Mouse (Mus musculus): ENCODE measurements around the gene Cryl1.

Cryl1 gene

GRCm38 (mm10) chr14:57372348-57373102, 25.8 kb downstream of the Cryl1 start:
- DNase-seq (ENCODE audit: inconsistent ontology term) = peak; percentile 67

DNA sequence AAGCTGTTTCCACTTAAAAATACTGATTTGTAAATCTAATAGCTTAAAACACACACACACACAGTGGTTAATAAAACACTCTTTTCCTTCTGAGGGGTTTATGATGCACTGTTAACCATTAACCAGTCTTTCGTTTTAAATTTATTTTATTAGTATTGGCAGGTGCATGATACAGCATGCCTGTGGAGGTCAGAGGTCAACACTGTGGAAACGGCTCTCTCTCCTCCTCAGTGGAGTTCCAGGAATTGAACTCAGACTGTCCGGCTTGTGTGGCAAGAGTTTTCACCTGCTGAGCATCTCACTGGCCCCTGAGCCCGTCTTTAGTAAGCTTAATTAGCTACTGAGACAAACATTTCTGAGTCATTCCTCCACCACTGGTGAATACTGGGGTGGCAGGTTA, 31.0 kb downstream of the Cryl1 start:
- no peak for DNase-seq (ENCODE audit: inconsistent ontology term)

DNA sequence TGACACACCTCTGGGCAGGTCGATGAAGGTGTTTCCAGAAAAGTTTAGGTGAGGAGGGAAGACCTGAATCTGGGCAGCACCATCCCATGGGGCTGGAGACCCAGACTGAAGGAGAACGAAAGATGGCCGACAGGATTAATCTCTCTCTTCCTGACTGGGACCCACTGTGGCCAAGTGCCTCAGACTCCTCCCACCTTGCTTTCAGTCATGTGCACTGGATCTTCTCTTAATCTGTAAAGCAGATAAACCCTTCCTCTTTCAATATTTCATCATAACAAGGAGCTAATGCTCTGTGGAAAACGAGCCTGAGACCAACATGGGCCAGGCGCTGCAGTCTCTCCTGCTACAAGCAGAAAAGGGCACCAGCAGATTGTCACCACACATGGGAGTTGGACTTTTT, 31.6 kb downstream of the Cryl1 start:
- no peak for DNase-seq (ENCODE audit: inconsistent ontology term)

DNA sequence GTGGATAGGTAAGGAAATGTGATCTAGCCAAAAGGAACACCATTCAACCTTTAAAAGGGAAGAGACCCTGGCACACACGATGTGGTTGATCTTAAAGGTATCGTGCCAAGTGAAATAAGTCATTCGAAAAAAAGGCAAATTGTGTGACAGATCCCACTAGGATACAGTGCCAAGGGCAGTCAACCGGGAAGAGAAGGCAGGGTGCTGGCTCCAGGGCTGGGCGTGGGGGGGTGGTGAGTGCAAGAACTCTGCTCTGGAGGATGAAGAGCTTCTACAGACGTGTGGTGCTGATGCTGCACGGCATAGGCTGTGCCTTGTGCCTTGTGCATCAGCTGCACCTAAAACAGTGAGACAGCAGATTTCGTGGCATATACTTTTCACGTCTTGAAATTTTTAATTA, 33.0 kb downstream of the Cryl1 start:
- no peak for DNase-seq (ENCODE audit: inconsistent ontology term)

GRCm38 (mm10) chr14:57363833-57364232, 34.5 kb downstream of the Cryl1 start:
- DNase-seq (ENCODE audit: inconsistent ontology term) = no peak

DNA sequence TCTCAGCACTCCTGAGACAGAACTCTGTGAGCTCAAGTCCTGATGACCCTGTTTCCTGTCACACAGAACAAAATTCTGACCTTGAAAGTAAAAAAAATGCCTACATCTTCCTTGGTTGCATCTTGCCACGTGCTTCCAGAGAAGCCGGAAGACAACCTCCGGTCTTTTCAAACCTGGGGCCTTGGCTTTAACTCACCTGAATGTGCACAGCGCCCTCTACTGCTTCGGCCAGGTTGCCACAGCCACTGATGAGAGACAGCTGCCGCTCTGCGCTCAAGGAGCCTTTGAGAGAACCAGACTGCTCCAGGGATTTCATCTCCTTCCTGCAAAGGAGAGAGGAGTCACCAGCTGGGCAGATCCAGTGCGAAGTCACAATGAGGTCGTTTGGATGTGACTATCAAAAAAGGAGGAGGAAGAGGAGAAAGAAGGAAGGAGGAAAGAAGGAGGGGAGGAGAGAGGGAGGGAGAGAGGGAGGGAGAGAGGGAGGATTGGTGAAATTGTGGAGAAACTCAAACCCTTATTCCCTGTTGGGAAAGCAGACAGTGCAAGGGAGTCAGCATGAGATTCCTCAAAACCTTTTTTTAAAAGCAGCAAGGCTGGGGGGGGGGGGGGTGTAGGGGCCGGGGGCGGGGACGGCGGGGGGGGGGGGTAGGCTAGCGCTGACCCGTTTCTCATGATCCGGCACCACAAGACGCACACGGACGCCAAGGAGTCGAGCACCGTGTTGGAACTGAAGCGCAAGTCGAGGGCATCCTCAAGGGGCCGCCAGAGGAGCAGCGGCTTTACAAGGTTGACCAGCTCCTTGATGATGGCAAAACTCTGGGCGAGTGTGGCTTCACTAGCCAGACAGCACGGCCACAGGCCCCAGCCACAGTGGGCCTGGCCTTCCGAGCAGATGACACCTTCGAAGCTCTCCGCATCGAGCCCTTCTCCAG, 35.3 kb downstream of the Cryl1 start:
- DNase-seq (ENCODE audit: inconsistent ontology term) = peak; percentile 68

- no peak for DNase-seq (ENCODE audit: inconsistent ontology term)
Measured at GRCm38 (mm10) chr14:57357030-57357429, 41.3 kb downstream of the Cryl1 start.

- no peak for DNase-seq (ENCODE audit: inconsistent ontology term)
Measured at GRCm38 (mm10) chr14:57351521-57352235, 46.7 kb downstream of the Cryl1 start.

DNA sequence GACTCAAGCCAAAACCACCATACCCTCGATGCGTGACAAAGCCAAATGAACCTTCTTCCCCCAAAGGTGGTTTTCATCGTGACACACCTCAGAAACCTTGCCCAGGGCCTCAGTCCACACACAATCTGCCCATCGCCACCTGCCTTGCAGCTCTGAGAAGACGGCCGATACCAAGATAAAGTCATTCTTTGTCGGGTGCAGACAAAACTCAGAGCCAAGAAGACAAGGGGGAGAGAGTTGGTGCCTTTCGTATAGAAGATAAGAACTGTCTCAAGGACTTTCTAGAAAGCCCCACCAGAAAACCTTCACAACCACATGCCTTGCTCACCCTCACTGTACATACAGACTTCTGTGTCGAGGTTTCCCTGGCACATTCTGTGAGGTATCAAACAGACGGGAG, 48.4 kb downstream of the Cryl1 start:
- no peak for DNase-seq (ENCODE audit: inconsistent ontology term)

DNA sequence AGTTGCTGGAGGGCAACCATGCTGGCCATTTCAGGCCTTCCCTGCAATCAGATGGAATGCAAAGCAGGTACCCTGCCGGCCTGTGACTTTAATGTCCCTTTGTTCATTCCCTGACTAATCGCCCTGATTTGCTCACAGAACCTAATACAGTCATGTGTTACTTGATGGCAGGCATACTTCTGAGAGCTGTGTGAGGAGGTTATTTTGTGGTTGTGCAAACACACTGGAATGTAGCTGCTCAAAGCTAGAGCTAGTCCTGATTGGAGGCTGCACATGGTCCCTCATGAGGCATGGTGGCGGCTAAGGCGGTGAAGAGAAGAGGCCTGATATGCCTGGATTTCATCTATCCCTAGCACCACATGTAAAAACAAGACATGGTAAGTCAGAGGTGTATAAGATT, 50.2 kb downstream of the Cryl1 start:
- DNase-seq (ENCODE audit: inconsistent ontology term) = peak; percentile 69

- no peak for DNase-seq (ENCODE audit: inconsistent ontology term)
Measured at GRCm38 (mm10) chr14:57346135-57346534, 52.2 kb downstream of the Cryl1 start.

DNA sequence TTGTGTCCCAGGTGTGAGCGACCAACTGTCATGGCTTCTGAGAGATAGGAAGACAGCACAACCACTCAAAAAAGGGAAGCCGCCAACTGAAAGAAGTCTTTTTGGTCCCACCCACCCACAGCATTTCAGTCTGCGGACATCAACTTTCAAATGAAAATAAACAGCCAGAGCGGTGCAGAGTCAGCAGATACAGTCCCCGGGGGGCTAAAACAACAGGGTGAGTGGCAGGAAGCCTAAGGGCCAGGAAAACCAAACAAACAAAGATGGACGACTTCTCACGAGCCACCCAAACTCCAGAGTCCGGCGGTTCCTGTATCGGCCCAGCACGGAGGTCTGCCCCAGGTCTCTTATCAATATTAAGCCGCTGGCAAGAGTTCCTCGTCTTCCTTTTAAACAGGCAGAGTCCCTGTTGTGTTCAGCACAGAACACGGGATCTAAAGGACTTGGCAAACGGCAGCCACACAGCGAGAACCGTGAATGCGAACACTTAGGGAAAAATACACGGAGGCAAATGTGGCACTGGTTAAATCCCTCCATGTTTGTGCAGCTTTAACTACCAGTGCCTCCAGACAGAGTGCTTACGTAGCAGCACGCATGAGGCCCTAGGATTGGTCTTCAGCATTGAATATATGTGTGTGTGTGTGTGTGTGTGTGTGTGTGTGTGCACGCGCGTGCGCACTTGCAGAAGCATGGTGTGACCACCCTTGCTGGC, 53.4 kb downstream of the Cryl1 start:
- DNase-seq (ENCODE audit: inconsistent ontology term) = no peak

DNA sequence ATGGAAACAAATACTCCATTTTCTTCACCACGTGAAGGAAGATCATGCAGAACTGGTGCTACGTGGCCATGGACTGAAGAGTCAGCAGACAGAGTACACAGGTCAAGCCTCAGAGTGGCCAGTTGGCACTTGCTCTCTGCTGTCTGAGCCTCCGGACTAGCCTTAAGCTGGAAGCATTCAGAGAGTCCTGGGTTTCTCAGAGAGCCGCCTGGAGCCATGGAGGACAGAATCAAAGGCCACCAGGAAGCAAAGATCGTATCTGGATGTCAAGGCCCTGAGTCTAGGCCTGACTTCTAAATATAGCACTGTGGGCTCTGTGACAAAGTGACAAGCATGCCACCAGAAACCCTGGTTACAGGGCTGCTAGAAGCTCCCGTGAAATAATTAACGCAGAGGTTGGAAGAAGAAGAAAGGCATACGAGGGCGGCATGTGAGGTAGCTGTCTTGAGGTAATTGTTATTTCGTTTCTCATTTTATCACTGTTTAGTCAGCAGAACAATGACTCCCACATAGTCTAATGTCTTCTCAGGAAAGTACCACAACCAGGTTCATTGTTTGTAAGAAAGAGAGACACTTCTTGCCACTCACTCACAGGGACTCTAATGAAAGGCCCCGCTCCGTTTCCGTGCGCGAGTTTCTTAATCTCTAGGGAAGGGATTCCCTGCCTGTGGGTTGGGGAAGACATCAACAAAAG, 55.1 kb downstream of the Cryl1 start:
- peak; percentile 7 for DNase-seq (ENCODE audit: inconsistent ontology term)

- DNase-seq (ENCODE audit: inconsistent ontology term) = no peak
Measured at GRCm38 (mm10) chr14:57342316-57343055, 55.8 kb downstream of the Cryl1 start.

DNA sequence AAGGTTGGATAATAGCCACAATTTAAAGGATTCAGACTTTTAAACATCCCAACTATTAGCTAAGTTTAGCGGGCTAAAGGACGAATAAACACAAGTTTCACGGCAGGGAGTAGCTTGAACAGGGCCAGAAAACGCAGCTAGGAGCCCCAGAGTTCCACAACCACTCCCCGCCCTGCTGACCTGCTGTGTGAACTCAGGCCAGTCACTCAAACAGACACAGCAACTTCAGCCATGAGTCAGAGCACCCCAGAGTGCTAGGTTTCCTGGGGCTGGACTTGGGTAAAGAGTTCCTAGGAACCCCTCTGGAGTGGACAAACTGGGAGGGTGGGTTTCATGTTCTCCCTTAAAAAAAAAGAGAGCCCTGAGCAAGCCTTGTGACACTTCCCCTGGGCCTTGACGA, 59.7 kb downstream of the Cryl1 start:
- DNase-seq (ENCODE audit: inconsistent ontology term) = no peak

DNA sequence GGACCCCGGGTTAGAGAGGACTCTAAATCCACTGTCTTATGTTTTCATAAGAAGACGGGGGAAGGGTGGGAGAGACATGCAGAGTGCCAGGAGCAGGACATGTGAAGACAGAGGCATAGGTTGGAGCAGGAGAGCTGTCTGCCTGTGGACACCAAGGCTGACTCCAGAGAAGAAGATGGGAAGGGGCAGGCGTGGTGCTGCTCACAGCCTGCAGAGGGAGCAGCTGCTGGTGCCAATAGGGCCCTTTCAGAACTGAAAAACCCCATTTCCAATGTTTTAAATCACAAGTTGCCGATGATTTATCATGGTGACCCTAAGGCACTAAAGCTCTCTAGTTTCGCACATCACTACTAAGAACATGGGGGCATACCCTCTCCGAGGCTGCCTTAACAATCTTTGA, 63.5 kb downstream of the Cryl1 start:
- DNase-seq (ENCODE audit: inconsistent ontology term) = no peak

DNA sequence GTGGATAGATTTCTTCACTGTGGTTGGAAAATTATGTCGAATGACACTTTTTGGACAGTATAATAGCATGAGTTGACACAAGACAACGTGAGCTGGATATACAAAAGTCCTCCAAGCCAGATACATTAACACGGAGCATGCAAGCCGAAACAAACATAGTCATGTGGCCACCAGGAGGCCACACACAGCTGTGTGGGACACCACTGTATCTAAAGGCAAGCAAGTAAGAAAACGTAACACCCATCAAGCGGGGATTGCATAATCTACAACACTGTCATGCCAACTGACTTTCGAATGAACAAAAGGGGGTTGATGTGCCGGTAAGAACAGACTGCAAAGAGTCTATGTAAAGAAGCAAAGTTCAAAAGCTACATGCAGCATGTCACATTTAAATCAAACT, 65.8 kb downstream of the Cryl1 start:
- DNase-seq (ENCODE audit: inconsistent ontology term) = no peak

DNA sequence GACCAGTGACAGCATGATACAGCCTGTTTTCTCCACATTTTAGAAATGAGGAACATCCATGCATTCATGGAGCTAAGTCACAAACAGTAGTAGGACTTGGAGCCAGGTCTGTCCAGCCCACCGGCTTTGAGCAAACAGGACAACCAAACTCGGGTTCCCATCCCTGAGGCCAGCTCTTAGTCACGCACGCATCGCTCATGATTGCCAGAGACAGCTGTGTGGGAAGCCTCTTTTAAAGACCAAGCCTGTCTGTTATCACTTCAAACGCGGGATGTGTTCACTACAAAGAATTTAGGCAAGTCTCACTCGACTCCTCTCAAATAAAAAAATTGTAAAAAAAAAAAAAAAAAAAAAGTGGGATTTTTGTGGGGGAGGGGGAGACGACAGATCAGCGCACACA, 67.2 kb downstream of the Cryl1 start:
- no peak for DNase-seq (ENCODE audit: inconsistent ontology term)

GRCm38 (mm10) chr14:57329600-57329999, 68.7 kb downstream of the Cryl1 start:
- DNase-seq (ENCODE audit: inconsistent ontology term) = peak; percentile 10

- no peak for DNase-seq (ENCODE audit: inconsistent ontology term)
Measured at GRCm38 (mm10) chr14:57326771-57327170, 71.6 kb downstream of the Cryl1 start.
